Mouse (Mus musculus) bone marrow, adult 2 months (tissue): ENCODE data around the gene Ecsit. TPM values are rescaled to one million over a fixed set of nuclear protein-coding genes. Genes with fewer than 3 reads are reported as not detected.

Experiments
- H3K27ac ChIP-seq: fragments of 200-500 bp; 2 replicates; pipeline ENCODE4 v1.5.1; 2012; ENCODE audit warnings: low read depth, mild to moderate bottlenecking, control low read depth, inconsistent platforms, low read length; ENCODE audit not compliant: control insufficient read depth, poor library complexity, insufficient read depth
- H3K4me1 ChIP-seq: fragments of 200-500 bp; 2 replicates; pipeline ENCODE4 v1.6.1; 2011; ENCODE audit warnings: low read length; ENCODE audit not compliant: control insufficient read depth, insufficient read depth
- H3K4me3 ChIP-seq: fragments of 200-500 bp; replicated peaks from 2 replicates; pipeline ENCODE3; 2011; ENCODE audit warnings: mild to moderate bottlenecking, low read depth, low read length, control low read depth; ENCODE audit not compliant: control insufficient read depth
- CTCF ChIP-seq: fragments of 200-500 bp; IDR thresholded peaks from 2 replicates; pipeline ENCODE4 v1.5.1; 2011; ENCODE audit warnings: low read length, control low read depth; ENCODE audit not compliant: control insufficient read depth, insufficient read depth
- POLR2A ChIP-seq: fragments of 200-500 bp; IDR thresholded peaks from 2 replicates; pipeline ENCODE4 v1.6.1; 2011; ENCODE audit warnings: low read depth, mild to moderate bottlenecking, control low read depth, low read length, borderline replicate concordance; ENCODE audit not compliant: control insufficient read depth
- WGBS: fragments of 180-500 bp; shearing (Covaris S2); methylation state at CpG from one replicate; pipeline ENCODE4 v1.1.7; 2018; 5-methylcytosine and 5-hydroxymethylcytosine counted together
- polyA plus RNA-seq: library from polyadenylated mRNA; stranded (reverse); fragments of >200 nt; gene quantifications from 2 replicates; pipeline ENCODE4 v1.2.4, GENCODE M21; 2011; ENCODE audit warnings: low replicate concordance; ENCODE audit not compliant: missing spikeins, insufficient read depth, insufficient read length

Gene Ecsit
- polyA plus RNA-seq, 1 experiment = 18.7 TPM

GRCm38 (mm10) chr9:22051161-22051957 lies 33.9 kb downstream of the Ecsit start:
- H3K27ac ChIP-seq = no peak overlapping the region
- H3K4me3 ChIP-seq = no peak overlapping the region
- TF ChIP-seq CTCF (no peak), POLR2A (no peak)
- no peaks in the 10 kb centered on the region; the same call in 1 of the 2 replicates for H3K4me1 ChIP-seq
- WGBS = 4% methylated on average over 67 of the region's 67 CpGs

- WGBS = 2% methylated on average over 43 of the region's 43 CpGs
- no peak overlapping the region for H3K4me3 ChIP-seq
- H3K27ac ChIP-seq = no peak overlapping the region
- no peak for TF ChIP-seq CTCF
- TF ChIP-seq POLR2A = no peak
- H3K4me1 ChIP-seq = no peaks in the 10 kb centered on the region
Measured at GRCm38 (mm10) chr9:22050351-22050889, 34.8 kb downstream of the Ecsit start.

GRCm38 (mm10) chr9:22049721-22050270 lies 35.4 kb downstream of the Ecsit start:
- Histone ChIP-seq H3K27ac (no peak overlapping the region), H3K4me1 (no peaks in the 10 kb centered on the region), H3K4me3 (no peak overlapping the region)
- TF ChIP-seq CTCF = no peak
- TF ChIP-seq POLR2A = no peak
- 54% methylated on average over 4 of the region's 4 CpGs for WGBS

GRCm38 (mm10) chr9:22049315-22049714 lies 35.9 kb downstream of the Ecsit start:
- Histone ChIP-seq H3K27ac (no peak overlapping the region), H3K4me1 (no peaks in the 10 kb centered on the region), H3K4me3 (no peak overlapping the region)
- 69% methylated on average over 11 of the region's 11 CpGs for WGBS
- TF ChIP-seq POLR2A (no peak), CTCF (no peak)

GRCm38 (mm10) chr9:22047329-22047728 lies 37.9 kb downstream of the Ecsit start:
- Histone ChIP-seq H3K27ac (no peak overlapping the region), H3K4me1 (no peaks in the 10 kb centered on the region), H3K4me3 (no peak overlapping the region)
- no peak for TF ChIP-seq POLR2A
- TF ChIP-seq CTCF = no peak
- 58% methylated on average over 9 of the region's 9 CpGs for WGBS

- no peak for TF ChIP-seq POLR2A
- TF ChIP-seq CTCF = no peak
- H3K4me1 ChIP-seq = no peaks in the 10 kb centered on the region
- 48% methylated on average over 2 of the region's 2 CpGs for WGBS
- no peak overlapping the region for H3K27ac ChIP-seq
- H3K4me3 ChIP-seq = no peak overlapping the region
Measured at GRCm38 (mm10) chr9:22041832-22042231, 43.4 kb downstream of the Ecsit start.

GRCm38 (mm10) chr9:22037826-22038225 lies 47.4 kb downstream of the Ecsit start:
- no peak for TF ChIP-seq CTCF
- Histone ChIP-seq H3K27ac (no peak overlapping the region), H3K4me1 (no peaks in the 10 kb centered on the region), H3K4me3 (no peak overlapping the region)
- WGBS = 79% methylated on average over 10 of the region's 10 CpGs

- H3K27ac ChIP-seq = no peak overlapping the region
- H3K4me1 ChIP-seq = no peaks in the 10 kb centered on the region
- no peak overlapping the region for H3K4me3 ChIP-seq
- 69% methylated on average over 6 of the region's 6 CpGs for WGBS
- TF ChIP-seq CTCF (no peak), POLR2A (no peak)
Measured at GRCm38 (mm10) chr9:22035300-22036044, 49.8 kb downstream of the Ecsit start.
